Mouse (Mus musculus) ES-E14 (cell line): Measurements from ENCODE around the gene Ecel1. TPM values are rescaled to one million over a fixed set of nuclear protein-coding genes. Genes with fewer than 3 reads are reported as not detected.

Source experiments
- DNase-seq: peaks from one replicate; pipeline ENCODE4 v3.0.0-alpha.2; 2013; ENCODE audit warnings: low read depth, low spot score
- H3K27ac ChIP-seq: 2 replicates; pipeline ENCODE4 v1.5.1; 2012; ENCODE audit warnings: low read depth, mild to moderate bottlenecking, low read length, moderate library complexity, mixed read lengths; ENCODE audit not compliant: poor library complexity, insufficient read depth, severe bottlenecking
- H3K36me3 ChIP-seq: 2 replicates; pipeline ENCODE4 v1.6.1; 2012; ENCODE audit warnings: mild to moderate bottlenecking, low read length, moderate library complexity, mixed read lengths; ENCODE audit not compliant: control insufficient read depth, poor library complexity, insufficient read depth, severe bottlenecking
- H3K4me1 ChIP-seq, 2 experiments: fragments of 150-350 bp in 1 of 2; sonication (generic) in 1 of 2; 2 replicates each; pipeline ENCODE4 v1.6.1; 2012; ENCODE audit warnings: low read length in 2 of 2, mild to moderate bottlenecking in 1 of 2, mixed read lengths in 1 of 2; ENCODE audit not compliant: control insufficient read depth in 2 of 2, insufficient read depth in 2 of 2, poor library complexity in 1 of 2
- H3K4me3 ChIP-seq, 2 experiments: fragments of 150-350 bp in 1 of 2; sonication (generic) in 1 of 2; 2 replicates each; pipeline ENCODE4 v1.5.1; 2012; ENCODE audit warnings: low read length in 2 of 2, low read depth in 1 of 2, mild to moderate bottlenecking in 1 of 2, mixed read lengths in 1 of 2; ENCODE audit not compliant: insufficient read depth in 1 of 2, poor library complexity in 1 of 2, severe bottlenecking in 1 of 2
- H3K9ac ChIP-seq: 2 replicates; pipeline ENCODE4 v1.6.1; 2012; ENCODE audit warnings: low read depth, mild to moderate bottlenecking, low read length, mixed read lengths; ENCODE audit not compliant: poor library complexity, insufficient read depth, severe bottlenecking
- H3K9me3 ChIP-seq: fragments of 150-350 bp; sonication (generic); 2 replicates; pipeline ENCODE4 v1.6.1; 2012; ENCODE audit warnings: low read depth, mild to moderate bottlenecking, low read length; ENCODE audit not compliant: control insufficient read depth, insufficient read depth
- CHD2 ChIP-seq: IDR thresholded peaks from 2 replicates; pipeline ENCODE4 v1.6.1; 2014; ENCODE audit warnings: mild to moderate bottlenecking, low read depth, low read length, inconsistent platforms
- HCFC1 ChIP-seq: IDR thresholded peaks from 2 replicates; pipeline ENCODE4 v1.6.1; 2012; ENCODE audit warnings: low read length, inconsistent platforms, borderline replicate concordance; ENCODE audit not compliant: insufficient read depth
- MAFK ChIP-seq: IDR thresholded peaks from 2 replicates; pipeline ENCODE4 v1.6.1; 2014; ENCODE audit warnings: mild to moderate bottlenecking, low read depth, low read length, inconsistent platforms; ENCODE audit not compliant: insufficient read depth
- ZC3H11A ChIP-seq: IDR thresholded peaks from 2 replicates; pipeline ENCODE4 v1.6.1; 2012; ENCODE audit warnings: low read depth, mild to moderate bottlenecking, inconsistent platforms, low read length, borderline replicate concordance
- ZNF384 ChIP-seq: IDR thresholded peaks from 2 replicates; pipeline ENCODE4 v1.6.1; 2012; ENCODE audit warnings: low read depth, low read length, inconsistent platforms
- in situ Hi-C, 2 experiments: fragments of 600-800 bp; cut with MboI; formaldehyde crosslinking; loops; one replicate each; pipeline ENCODE4 v1.15.1; 2025; ENCODE audit warnings: low sequenced_read_pairs in 2 of 2, inconsistent platforms in 1 of 2; ENCODE audit not compliant: unreplicated experiment in 2 of 2
- total RNA-seq: library from RNA; depleted of rRNA; stranded (reverse); fragments of 300-350 nt; gene quantifications from 2 replicates; pipeline ENCODE4 v1.2.3, GENCODE M21; 2012

Ecel1 gene
- total RNA-seq, 1 experiment, result 2.9 TPM

GRCm38 (mm10) chr1:87190429-87190828 lies 34.1 kb upstream of the Ecel1 start, which contains the start of gene Chrnd:
Gene Chrnd, plus strand, starts transcription at chr1:87190607.
- in situ Hi-C loops, result no loop called here
- no peak for DNase-seq
- TF ChIP-seq ZC3H11A (no peak), ZNF384 (no peak), HCFC1 (no peak), MAFK (no peak), CHD2 (no peak)
- Histone ChIP-seq H3K9me3 (no peaks in the 10 kb centered on the region), H3K9ac (0 out of 2 replicates have a peak within 1 kb of the TSS, but pooled peaks have one; percentile 18), H3K4me3 (peak within 1 kb of the TSS in 1 of 2 experiments; percentile 6; a peak in 1 of 4 replicates), H3K36me3 (no peaks in the 10 kb centered on the region), H3K27ac (no peak within 1 kb of the TSS), H3K4me1 (peaks cover 2 to 11% of the 10 kb centered on the region in 2 experiments; a peak in 1 of 4 replicates)

GRCm38 (mm10) chr1:87187037-87187355 lies 30.7 kb upstream of the Ecel1 start:
- DNase-seq, result peak; percentile 66
- peak overlapping the region; percentile 84 for H3K9ac ChIP-seq
- H3K9me3 ChIP-seq, result no peaks in the 10 kb centered on the region
- no peaks in the 10 kb centered on the region for H3K36me3 ChIP-seq
- H3K27ac ChIP-seq, result no peak overlapping the region
- no peak for TF ChIP-seq CHD2
- TF ChIP-seq ZC3H11A, result peak; percentile 44; the same call in 1 of the 2 replicates
- no peak for TF ChIP-seq MAFK
- TF ChIP-seq HCFC1, result peak; percentile 35; the same call in 1 of the 2 replicates
- TF ChIP-seq ZNF384, result no peak
- H3K4me1 ChIP-seq, result peaks cover 4 to 24% of the 10 kb centered on the region in 2 experiments; a peak in 3 of 4 replicates
- in situ Hi-C loops, result no loop called here
- H3K4me3 ChIP-seq, result peak overlapping the region; percentile 77

- Histone ChIP-seq H3K27ac (no peak overlapping the region), H3K9me3 (no peaks in the 10 kb centered on the region), H3K4me3 (peak overlapping the region; percentile 77), H3K4me1 (peaks cover 4 to 24% of the 10 kb centered on the region in 2 experiments; a peak in 3 of 4 replicates), H3K36me3 (no peaks in the 10 kb centered on the region), H3K9ac (peak overlapping the region; percentile 84)
- in situ Hi-C loops, result no loop called here
- no peak for TF ChIP-seq ZC3H11A
- TF ChIP-seq CHD2, result no peak
- no peak for TF ChIP-seq ZNF384
- no peak for TF ChIP-seq HCFC1
- TF ChIP-seq MAFK, result no peak
- DNase-seq, result no peak
These were observed 30.1 kb upstream of the Ecel1 start for GRCm38 (mm10) chr1:87186261-87187036.

GRCm38 (mm10) chr1:87185526-87185925 lies 29.2 kb upstream of the Ecel1 start:
- peaks cover 4 to 18% of the 10 kb centered on the region in 2 experiments; a peak in 3 of 4 replicates for H3K4me1 ChIP-seq
- TF ChIP-seq HCFC1 (no peak), MAFK (no peak), ZNF384 (no peak), ZC3H11A (no peak), CHD2 (no peak)
- no peak for DNase-seq
- no peaks in the 10 kb centered on the region for H3K9me3 ChIP-seq
- in situ Hi-C loops, result no loop called here
- no peak overlapping the region for H3K9ac ChIP-seq
- H3K27ac ChIP-seq, result no peak overlapping the region
- H3K36me3 ChIP-seq, result no peaks in the 10 kb centered on the region
- peak overlapping the region in 1 of 2 experiments; percentile 77; a peak in 1 of 4 replicates for H3K4me3 ChIP-seq
